Mouse (Mus musculus) kidney, embryonic 14.5 days (tissue): ENCODE data around the gene Bola3. TPM values are rescaled to one million over a fixed set of nuclear protein-coding genes. Genes with fewer than 3 reads are reported as not detected.

ENCODE experiments used
- ATAC-seq: fragments of 200-750 bp; cut with Nextera tagmentation; 2 replicates; pipeline ENCODE4 v1.8.0; 2017; ENCODE audit warnings: moderate number of reproducible peaks, mild to moderate bottlenecking, moderate TSS enrichment, moderate library complexity; ENCODE audit not compliant: low FRiP score, low TSS enrichment
- H3K27ac ChIP-seq: fragments of 300-500 bp; sonication (generic); 2 replicates; pipeline ENCODE4 v1.5.1; 2014; ENCODE audit warnings: low read depth, mild to moderate bottlenecking, low read length, moderate library complexity, mixed read lengths
- H3K27me3 ChIP-seq: fragments of 300-500 bp; sonication (generic); 2 replicates; pipeline ENCODE4 v1.6.1; 2014; ENCODE audit warnings: mild to moderate bottlenecking, low read length; ENCODE audit not compliant: control insufficient read depth, insufficient read depth
- H3K36me3 ChIP-seq: fragments of 300-500 bp; sonication (generic); 2 replicates; pipeline ENCODE4 v1.6.1; 2014; ENCODE audit warnings: low read length, mixed read lengths; ENCODE audit not compliant: control insufficient read depth, insufficient read depth
- H3K4me1 ChIP-seq: fragments of 300-500 bp; sonication (generic); 2 replicates; pipeline ENCODE4 v1.6.1; 2014; ENCODE audit warnings: low read length, mixed read lengths; ENCODE audit not compliant: control insufficient read depth, insufficient read depth
- H3K4me2 ChIP-seq: fragments of 300-500 bp; sonication (generic); replicated peaks from 2 replicates; pipeline ENCODE4 v1.6.1; 2014; ENCODE audit warnings: low read depth, mild to moderate bottlenecking, low read length
- H3K4me3 ChIP-seq: fragments of 300-500 bp; sonication (generic); 2 replicates; pipeline ENCODE4 v1.5.1; 2014; ENCODE audit warnings: mild to moderate bottlenecking, low read length
- H3K9ac ChIP-seq: fragments of 300-500 bp; sonication (generic); 2 replicates; pipeline ENCODE4 v1.6.1; 2014; ENCODE audit warnings: low read depth, mild to moderate bottlenecking, low read length, moderate library complexity
- H3K9me3 ChIP-seq: fragments of 300-500 bp; sonication (generic); 2 replicates; pipeline ENCODE4 v1.6.1; 2016; ENCODE audit warnings: low read length; ENCODE audit not compliant: control insufficient read depth
- WGBS: fragments of 180-500 bp; shearing (Covaris S2); extraction: QIAGEN DNeasy Blood & Tissue Kit; methylation state at CpG from one replicate; pipeline ENCODE4 v1.1.7; 2014; 5-methylcytosine and 5-hydroxymethylcytosine counted together
- polyA plus RNA-seq: library from polyadenylated mRNA; unstranded; fragments of >200 nt; fragmentation: Nextera tagmentation; extraction: Ambion mirVana; gene quantifications from 2 replicates; pipeline ENCODE4 v1.2.1, GENCODE M21; 2014

The Bola3 gene
- polyA plus RNA-seq, 1 experiment from 2014 or later, result 142 TPM

GRCm38 (mm10) chr6:83352666-83353410 lies 3.9 kb downstream of the Bola3 start:
- no peaks in the 10 kb centered on the region for H3K9me3 ChIP-seq
- no peak overlapping the region for H3K4me2 ChIP-seq
- peaks cover 7% of the 10 kb centered on the region; the same call in 1 of the 2 replicates for H3K4me1 ChIP-seq
- H3K36me3 ChIP-seq, result peaks cover 36% of the 10 kb centered on the region
- no peak overlapping the region for H3K4me3 ChIP-seq
- ATAC-seq, result no peak
- no peak overlapping the region for H3K27ac ChIP-seq
- H3K9ac ChIP-seq, result no peak overlapping the region
- H3K27me3 ChIP-seq, result no peaks in the 10 kb centered on the region
- 94% methylated on average over 24 of the region's 24 CpGs for WGBS

GRCm38 (mm10) chr6:83354856-83355781 lies 6.2 kb downstream of the Bola3 start:
- peaks cover 52% of the 10 kb centered on the region for H3K36me3 ChIP-seq
- H3K9me3 ChIP-seq, result no peaks in the 10 kb centered on the region
- no peaks in the 10 kb centered on the region for H3K27me3 ChIP-seq
- H3K4me3 ChIP-seq, result no peak overlapping the region
- no peak overlapping the region for H3K4me2 ChIP-seq
- peaks cover 3% of the 10 kb centered on the region; the same call in 1 of the 2 replicates for H3K4me1 ChIP-seq
- H3K27ac ChIP-seq, result no peak overlapping the region
- no peak overlapping the region for H3K9ac ChIP-seq
- WGBS, result 87% methylated on average over 9 of the region's 9 CpGs
- ATAC-seq, result no peak

GRCm38 (mm10) chr6:83356569-83357138 lies 7.7 kb downstream of the Bola3 start:
- H3K4me1 ChIP-seq, result no peaks in the 10 kb centered on the region
- no peak overlapping the region for H3K27ac ChIP-seq
- peaks cover 59% of the 10 kb centered on the region for H3K36me3 ChIP-seq
- no peak overlapping the region for H3K9ac ChIP-seq
- no peaks in the 10 kb centered on the region for H3K9me3 ChIP-seq
- no peak overlapping the region for H3K4me3 ChIP-seq
- H3K4me2 ChIP-seq, result no peak overlapping the region
- peak; percentile 48 for ATAC-seq
- no peaks in the 10 kb centered on the region for H3K27me3 ChIP-seq
- WGBS, result 33% methylated on average over 7 of the region's 7 CpGs

GRCm38 (mm10) chr6:83357436-83357835 lies 8.5 kb downstream of the Bola3 start:
- 91% methylated on average over 10 of the region's 10 CpGs for WGBS
- no peak overlapping the region for H3K27ac ChIP-seq
- H3K9me3 ChIP-seq, result no peaks in the 10 kb centered on the region

GRCm38 (mm10) chr6:83361523-83362248 lies 12.7 kb downstream of the Bola3 start:
- Histone ChIP-seq H3K9ac (no peak overlapping the region), H3K36me3 (peaks cover 56% of the 10 kb centered on the region), H3K27ac (no peak overlapping the region), H3K4me3 (no peak overlapping the region), H3K27me3 (no peaks in the 10 kb centered on the region), H3K4me2 (no peak overlapping the region), H3K9me3 (no peaks in the 10 kb centered on the region), H3K4me1 (no peaks in the 10 kb centered on the region)
- 88% methylated on average over 11 of the region's 11 CpGs for WGBS
- ATAC-seq, result no peak

More at GRCm38 (mm10) chr6:83357436-83357835, 8.5 kb downstream of the Bola3 start:
- peaks cover 63% of the 10 kb centered on the region for H3K36me3 ChIP-seq
- H3K9ac ChIP-seq, result no peak overlapping the region
- no peak for ATAC-seq
- no peaks in the 10 kb centered on the region for H3K27me3 ChIP-seq
- no peak overlapping the region for H3K4me2 ChIP-seq
- H3K4me3 ChIP-seq, result no peak overlapping the region
- no peaks in the 10 kb centered on the region for H3K4me1 ChIP-seq

GRCm38 (mm10) chr6:83363075-83363474 lies 14.1 kb downstream of the Bola3 start:
- Histone ChIP-seq H3K9me3 (no peaks in the 10 kb centered on the region), H3K9ac (no peak overlapping the region), H3K27me3 (no peaks in the 10 kb centered on the region), H3K27ac (no peak overlapping the region), H3K4me3 (no peak overlapping the region), H3K4me2 (no peak overlapping the region), H3K36me3 (peaks cover 58% of the 10 kb centered on the region), H3K4me1 (no peaks in the 10 kb centered on the region)
- WGBS, result 93% methylated on average over 12 of the region's 12 CpGs
- ATAC-seq, result no peak

- Histone ChIP-seq H3K4me2 (no peak overlapping the region), H3K36me3 (peaks cover 95% of the 10 kb centered on the region), H3K27me3 (no peaks in the 10 kb centered on the region), H3K4me1 (no peaks in the 10 kb centered on the region), H3K27ac (no peak overlapping the region), H3K9me3 (no peaks in the 10 kb centered on the region), H3K9ac (no peak overlapping the region), H3K4me3 (no peak overlapping the region)
- no peak for ATAC-seq
- 94% methylated on average over 21 of the region's 21 CpGs for WGBS
These were observed 21.5 kb downstream of the Bola3 start for GRCm38 (mm10) chr6:83370316-83370965.

GRCm38 (mm10) chr6:83371350-83371749 lies 22.4 kb downstream of the Bola3 start:
- peaks cover 98% of the 10 kb centered on the region for H3K36me3 ChIP-seq
- no peak overlapping the region for H3K4me2 ChIP-seq
- WGBS, result 90% methylated on average over 3 of the region's 3 CpGs
- no peaks in the 10 kb centered on the region for H3K9me3 ChIP-seq
- no peak overlapping the region for H3K27ac ChIP-seq
- ATAC-seq, result no peak
- no peak overlapping the region for H3K9ac ChIP-seq
- H3K27me3 ChIP-seq, result no peaks in the 10 kb centered on the region
- no peaks in the 10 kb centered on the region for H3K4me1 ChIP-seq
- H3K4me3 ChIP-seq, result no peak overlapping the region
